Comparison of ENCODE assay signal across 16 mouse cellular contexts in the genomic region with DNA sequence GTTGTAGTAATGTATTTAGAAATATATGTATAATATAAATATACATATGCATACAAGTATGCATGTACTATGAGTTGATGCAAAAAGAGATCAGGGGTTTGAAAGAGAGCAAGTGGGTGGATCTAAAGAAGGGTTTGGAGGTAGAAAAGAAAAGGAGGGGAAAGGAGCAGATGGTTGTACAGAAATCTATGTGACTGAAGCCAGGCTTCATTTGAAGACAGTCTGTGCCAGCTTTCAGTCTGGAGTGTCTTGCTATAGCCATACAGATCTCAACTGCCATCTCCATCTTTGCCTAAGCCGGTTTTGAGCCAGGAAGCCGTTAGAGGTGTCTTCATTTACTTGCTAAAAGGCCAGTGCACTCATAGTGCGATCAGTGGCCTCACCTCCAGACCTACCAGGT. TPM values are rescaled to one million over a fixed set of nuclear protein-coding genes. Genes with fewer than 3 reads are reported as not detected.
"Had no signal": no experiment of that assay in that cellular context is flagged by ENCODE, and none has a peak within 500 bp of the region (broad histone marks: within the 10 kb centered on the region; RNA-seq: fewer than 3 reads in every experiment).

No protein-coding gene starts in this region.

- H3K27me3 ChIP-seq: liver, embryonic 15.5 days; lung, embryonic 15.5 days; midbrain, embryonic 13.5 days; midbrain, embryonic 15.5 days; neural tube, embryonic 12.5 days; stomach, embryonic 15.5 days had no signal

- H3K4me3 ChIP-seq: liver, embryonic 15.5 days; lung, embryonic 15.5 days; megakaryocyte, embryonic 14.5 days; midbrain, embryonic 13.5 days; midbrain, embryonic 15.5 days; neural tube, embryonic 12.5 days; stomach, embryonic 15.5 days had no signal

- H3K27ac ChIP-seq: liver, embryonic 15.5 days; lung, embryonic 15.5 days; midbrain, embryonic 13.5 days; midbrain, embryonic 15.5 days; neural tube, embryonic 12.5 days; stomach, embryonic 15.5 days; stomach, postnatal 0 days had no signal

- H3K36me3 ChIP-seq: liver, embryonic 15.5 days; lung, embryonic 15.5 days; midbrain, embryonic 13.5 days; midbrain, embryonic 15.5 days; neural tube, embryonic 12.5 days; stomach, embryonic 15.5 days had no signal

- H3K9ac ChIP-seq: liver, embryonic 15.5 days; liver, postnatal 0 days; lung, embryonic 15.5 days; midbrain, embryonic 13.5 days; midbrain, embryonic 15.5 days; neural tube, embryonic 12.5 days; stomach, embryonic 15.5 days had no signal

- H3K9me3 ChIP-seq: liver, embryonic 15.5 days; lung, embryonic 15.5 days; midbrain, embryonic 13.5 days; midbrain, embryonic 15.5 days; neural tube, embryonic 12.5 days; stomach, embryonic 15.5 days had no signal

- DNase-seq: liver, postnatal 0 days; lung, adult 2 months; lung, postnatal 14 days; lung, postnatal 36 days; right cerebral cortex, postnatal 14 days had no signal

- H3K4me2 ChIP-seq: liver, embryonic 15.5 days; lung, embryonic 15.5 days; midbrain, embryonic 11.5 days; midbrain, embryonic 13.5 days; midbrain, embryonic 15.5 days; neural tube, embryonic 12.5 days; stomach, embryonic 15.5 days had no signal

- H3K4me1 ChIP-seq: liver, embryonic 15.5 days; lung, embryonic 15.5 days; megakaryocyte, embryonic 14.5 days; midbrain, embryonic 13.5 days; midbrain, embryonic 15.5 days; stomach, embryonic 15.5 days had no signal

- ATAC-seq: liver, postnatal 0 days; lung, postnatal 0 days; midbrain, embryonic 13.5 days; midbrain, embryonic 15.5 days had no signal

RNA-seq across cellular contexts. Expression of gene Tmc3, which starts 30.5 kb away (rescaled TPM):
- polyA plus RNA-seq: macrophage had no signal
